Mouse (Mus musculus) lung, embryonic 15.5 days (tissue): Measurements from ENCODE around the gene Golim4. TPM values are rescaled to one million over a fixed set of nuclear protein-coding genes. Genes with fewer than 3 reads are reported as not detected.
"Not testable (repeated sequence)": the region's sequence is repeated elsewhere in the genome, so short reads cannot be mapped to it uniquely, and the experiment has no call there.

Experiments
- ATAC-seq: fragments of 200-750 bp; cut with Nextera tagmentation; 2 replicates; pipeline ENCODE4 v1.8.0; 2017; ENCODE audit warnings: moderate number of reproducible peaks, borderline replicate concordance; ENCODE audit not compliant: low FRiP score, low TSS enrichment; ENCODE audit errors: extremely low read depth
- H3K27ac ChIP-seq: fragments of 300-500 bp; sonication (generic); 2 replicates; pipeline ENCODE4 v1.5.1; 2015; ENCODE audit warnings: moderate library complexity, mild to moderate bottlenecking, inconsistent platforms
- H3K27me3 ChIP-seq: fragments of 300-500 bp; sonication (generic); 2 replicates; pipeline ENCODE4 v1.6.1; 2015; ENCODE audit warnings: inconsistent platforms
- H3K36me3 ChIP-seq: fragments of 300-500 bp; sonication (generic); 2 replicates; pipeline ENCODE4 v1.6.1; 2015; ENCODE audit warnings: inconsistent platforms
- H3K4me1 ChIP-seq: fragments of 300-500 bp; sonication (generic); 2 replicates; pipeline ENCODE4 v1.6.1; 2015; ENCODE audit warnings: inconsistent platforms
- H3K4me2 ChIP-seq: fragments of 300-500 bp; sonication (generic); 2 replicates; pipeline ENCODE4 v1.6.1; 2015; ENCODE audit warnings: inconsistent platforms, mild to moderate bottlenecking, moderate library complexity
- H3K4me3 ChIP-seq: fragments of 300-500 bp; sonication (generic); 2 replicates; pipeline ENCODE4 v1.5.1; 2015; ENCODE audit warnings: mild to moderate bottlenecking, inconsistent platforms
- H3K9ac ChIP-seq: fragments of 300-500 bp; sonication (generic); 2 replicates; pipeline ENCODE4 v1.6.1; 2015; ENCODE audit warnings: inconsistent platforms
- H3K9me3 ChIP-seq: fragments of 300-500 bp; sonication (generic); 2 replicates; pipeline ENCODE4 v1.6.1; 2016; ENCODE audit warnings: inconsistent platforms
- WGBS: fragments of 180-500 bp; shearing (Covaris S2); methylation state at CpG from one replicate; pipeline ENCODE4 v1.1.7; 2015; 5-methylcytosine and 5-hydroxymethylcytosine counted together
- polyA plus RNA-seq: library from polyadenylated mRNA; unstranded; fragments of >200 nt; fragmentation: Nextera tagmentation; extraction: Ambion mirVana; gene quantifications from 2 replicates; pipeline ENCODE4 v1.2.1, GENCODE M21; 2015

Golim4 gene
- polyA plus RNA-seq = 50.1 and 53.3 TPM in 2 replicates

- H3K27ac ChIP-seq = peak within 1 kb of the TSS; percentile 91
- H3K27me3 ChIP-seq = no peaks in the 10 kb centered on the region
- ATAC-seq = peak; percentile 100
- H3K36me3 ChIP-seq = no peaks in the 10 kb centered on the region
- peak within 1 kb of the TSS; percentile 77 for H3K4me2 ChIP-seq
- WGBS = under 1% methylated on average over 53 of the region's 53 CpGs
- no peaks in the 10 kb centered on the region for H3K9me3 ChIP-seq
- peak within 1 kb of the TSS; percentile 65 for H3K9ac ChIP-seq
- peak within 1 kb of the TSS; percentile 70 for H3K4me3 ChIP-seq
- peaks cover 37% of the 10 kb centered on the region for H3K4me1 ChIP-seq
Measured at GRCm38 (mm10) chr3:75956551-75957302, at the start of gene Golim4. Gene Golim4 (minus strand): TSS chr3:75956949.

- Histone ChIP-seq H3K4me1 (no peaks in the 10 kb centered on the region), H3K27me3 (no peaks in the 10 kb centered on the region), H3K36me3 (no peaks in the 10 kb centered on the region), H3K9ac (no peak overlapping the region), H3K9me3 (no peaks in the 10 kb centered on the region), H3K4me3 (no peak overlapping the region), H3K27ac (no peak overlapping the region), H3K4me2 (no peak overlapping the region)
- WGBS = 59% methylated on average over 5 of the region's 5 CpGs
- no peak for ATAC-seq
Measured at GRCm38 (mm10) chr3:76005621-76006020, 48.9 kb upstream of the Golim4 start.

- Histone ChIP-seq H3K27me3 (no peaks in the 10 kb centered on the region), H3K4me3 (no peak overlapping the region), H3K4me1 (no peaks in the 10 kb centered on the region), H3K9me3 (no peaks in the 10 kb centered on the region), H3K27ac (no peak overlapping the region), H3K4me2 (no peak overlapping the region), H3K36me3 (no peaks in the 10 kb centered on the region), H3K9ac (no peak overlapping the region)
- WGBS = 36% methylated on average over 4 of the region's 4 CpGs
- ATAC-seq = no peak; the same call in 1 of the 2 replicates
Measured at GRCm38 (mm10) chr3:76001156-76001555, 44.4 kb upstream of the Golim4 start.

- no peak for ATAC-seq
- no peak overlapping the region for H3K9ac ChIP-seq
- no peaks in the 10 kb centered on the region for H3K9me3 ChIP-seq
- no peaks in the 10 kb centered on the region for H3K4me1 ChIP-seq
- no peak overlapping the region for H3K4me3 ChIP-seq
- no peaks in the 10 kb centered on the region for H3K36me3 ChIP-seq
- H3K27me3 ChIP-seq = no peaks in the 10 kb centered on the region
- no peak overlapping the region for H3K4me2 ChIP-seq
- H3K27ac ChIP-seq = no peak overlapping the region
- WGBS = 34% methylated on average over 2 of the region's 2 CpGs
Measured at GRCm38 (mm10) chr3:76000481-76000880, 43.7 kb upstream of the Golim4 start.

GRCm38 (mm10) chr3:75981031-75981750, 24.4 kb upstream of the Golim4 start:
- ATAC-seq = not testable (repeated sequence)

GRCm38 (mm10) chr3:75962784-75963772, 6.3 kb upstream of the Golim4 start:
- not testable (repeated sequence) for H3K27me3 ChIP-seq, H3K36me3 ChIP-seq, H3K4me1 ChIP-seq, H3K4me3 ChIP-seq, H3K9me3 ChIP-seq, H3K27ac ChIP-seq, ATAC-seq, H3K9ac ChIP-seq, H3K4me2 ChIP-seq
- WGBS = 83% methylated on average over 2 of the region's 2 CpGs

More at GRCm38 (mm10) chr3:75981031-75981750, 24.4 kb upstream of the Golim4 start:
- H3K9me3 ChIP-seq, H3K4me3 ChIP-seq, H3K27me3 ChIP-seq, H3K27ac ChIP-seq, H3K4me2 ChIP-seq, H3K4me1 ChIP-seq, H3K36me3 ChIP-seq, H3K9ac ChIP-seq: not testable (repeated sequence)
- 78% methylated on average over 2 of the region's 2 CpGs for WGBS

GRCm38 (mm10) chr3:75955661-75956491, 873 bp downstream of the Golim4 start:
- Histone ChIP-seq H3K36me3 (no peaks in the 10 kb centered on the region), H3K4me2 (peak overlapping the region; percentile 77), H3K4me1 (peaks cover 37% of the 10 kb centered on the region), H3K4me3 (peak overlapping the region; percentile 70), H3K9ac (peak overlapping the region; percentile 65), H3K27ac (peak overlapping the region; percentile 91), H3K9me3 (no peaks in the 10 kb centered on the region), H3K27me3 (no peaks in the 10 kb centered on the region)
- under 1% methylated on average over 47 of the region's 47 CpGs for WGBS
- peak; percentile 50 for ATAC-seq

- Histone ChIP-seq H3K36me3 (no peaks in the 10 kb centered on the region), H3K4me1 (peaks cover 43% of the 10 kb centered on the region), H3K9me3 (no peaks in the 10 kb centered on the region), H3K9ac (no peak overlapping the region), H3K4me3 (peak overlapping the region; percentile 70), H3K27me3 (no peaks in the 10 kb centered on the region), H3K4me2 (peak overlapping the region; percentile 77), H3K27ac (no peak overlapping the region)
- ATAC-seq = no peak
- 33% methylated on average over 3 of the region's 3 CpGs for WGBS
Measured at GRCm38 (mm10) chr3:75954185-75954584, 2.6 kb downstream of the Golim4 start.

GRCm38 (mm10) chr3:75952328-75953060, 4.3 kb downstream of the Golim4 start:
- Histone ChIP-seq H3K9ac (no peak overlapping the region), H3K4me3 (no peak overlapping the region), H3K4me2 (no peak overlapping the region), H3K9me3 (no peaks in the 10 kb centered on the region), H3K27me3 (no peaks in the 10 kb centered on the region), H3K27ac (no peak overlapping the region), H3K4me1 (peaks cover 54% of the 10 kb centered on the region), H3K36me3 (no peaks in the 10 kb centered on the region)
- 33% methylated on average over 5 of the region's 5 CpGs for WGBS
- ATAC-seq = no peak

- Histone ChIP-seq H3K27me3 (no peaks in the 10 kb centered on the region), H3K9ac (no peak overlapping the region), H3K4me2 (no peak overlapping the region), H3K9me3 (no peaks in the 10 kb centered on the region), H3K4me1 (peaks cover 49% of the 10 kb centered on the region), H3K4me3 (no peak overlapping the region), H3K27ac (no peak overlapping the region), H3K36me3 (0 out of 2 replicates have a peak, but pooled peaks cover 4% of the 10 kb centered on the region)
- no peak for ATAC-seq
- WGBS = 68% methylated on average over 6 of the region's 6 CpGs
Measured at GRCm38 (mm10) chr3:75950897-75951296, 5.9 kb downstream of the Golim4 start.
